Mouse (Mus musculus): ENCODE data around the gene Epb41l1. TPM values are rescaled to one million over a fixed set of nuclear protein-coding genes. Genes with fewer than 3 reads are reported as not detected.
"Not testable (repeated sequence)": the region's sequence is repeated elsewhere in the genome, so short reads cannot be mapped to it uniquely, and the experiment has no call there.

Epb41l1 gene
- polyA plus RNA-seq, 1 experiment = 4.9 TPM

DNA sequence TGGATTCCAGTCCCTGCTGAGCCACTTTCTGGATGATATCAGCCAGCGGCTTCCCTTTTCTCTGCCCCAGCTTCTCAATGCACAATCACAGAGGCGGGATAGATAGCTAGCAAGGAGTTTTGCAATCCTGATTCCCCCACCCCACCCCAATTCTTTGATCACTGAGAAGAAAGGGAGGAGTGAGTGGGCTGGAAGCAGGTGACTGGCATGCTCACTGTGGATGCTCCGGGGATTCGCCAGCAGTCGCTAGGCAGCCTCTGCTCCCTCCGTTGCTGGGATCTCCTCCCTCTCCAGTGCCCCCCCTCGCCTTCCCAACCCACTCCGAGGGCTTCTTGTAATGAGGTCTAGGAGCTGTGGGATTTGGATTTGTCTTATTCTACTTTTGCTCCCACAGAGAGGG lies 12.5 kb upstream of the Epb41l1 start:
- no peaks in the 10 kb centered on the region for H3K36me3 ChIP-seq (ENCODE audit: control insufficient read depth, insufficient read depth, low read length)
- H3K27ac ChIP-seq (ENCODE audit: control insufficient read depth, insufficient read depth, low read length) = no peak overlapping the region
- DNase-seq = no peak
- no peaks in the 10 kb centered on the region for H3K4me1 ChIP-seq (replicated peaks; ENCODE audit: control insufficient read depth, insufficient read depth, low read length)
- WGBS = 88% methylated on average over 8 of the region's 8 CpGs
- no peak overlapping the region for H3K4me3 ChIP-seq (ENCODE audit: control insufficient read depth, insufficient read depth, low read length)
- H3K27me3 ChIP-seq (ENCODE audit: control insufficient read depth, insufficient read depth, low read length) = no peaks in the 10 kb centered on the region
- TF ChIP-seq POLR2A (IDR thresholded peaks at IDR 0.05; ENCODE audit: control insufficient read depth, extremely low read depth, insufficient read depth, low read length, poor library complexity) (no peak), CTCF (IDR thresholded peaks at IDR 0.05; ENCODE audit: borderline replicate concordance, control insufficient read depth, extremely low read depth, insufficient read depth, low read length, poor library complexity) (no peak)

GRCm38 (mm10) chr2:156411348-156411747 lies 9.4 kb upstream of the Epb41l1 start:
- H3K27me3 ChIP-seq (ENCODE audit: control insufficient read depth, insufficient read depth, low read length); H3K36me3 ChIP-seq (ENCODE audit: control insufficient read depth, insufficient read depth, low read length); H3K4me1 ChIP-seq (replicated peaks; ENCODE audit: control insufficient read depth, insufficient read depth, low read length); H3K27ac ChIP-seq (ENCODE audit: control insufficient read depth, insufficient read depth, low read length); H3K4me3 ChIP-seq (ENCODE audit: control insufficient read depth, insufficient read depth, low read length); DNase-seq: not testable (repeated sequence)
- WGBS = 56% methylated on average over 7 of the region's 7 CpGs

GRCm38 (mm10) chr2:156414996-156415395 lies 5.7 kb upstream of the Epb41l1 start:
- Histone ChIP-seq H3K36me3 (ENCODE audit: control insufficient read depth, insufficient read depth, low read length) (no peaks in the 10 kb centered on the region), H3K4me3 (ENCODE audit: control insufficient read depth, insufficient read depth, low read length) (no peak overlapping the region), H3K27me3 (ENCODE audit: control insufficient read depth, insufficient read depth, low read length) (no peaks in the 10 kb centered on the region), H3K4me1 (replicated peaks; ENCODE audit: control insufficient read depth, insufficient read depth, low read length) (no peaks in the 10 kb centered on the region), H3K27ac (ENCODE audit: control insufficient read depth, insufficient read depth, low read length) (no peak overlapping the region)
- no peak for DNase-seq
- WGBS = 85% methylated on average over 2 of the region's 2 CpGs
- no peak for TF ChIP-seq CTCF (IDR thresholded peaks at IDR 0.05; ENCODE audit: borderline replicate concordance, control insufficient read depth, extremely low read depth, insufficient read depth, low read length, poor library complexity)
- TF ChIP-seq POLR2A (IDR thresholded peaks at IDR 0.05; ENCODE audit: control insufficient read depth, extremely low read depth, insufficient read depth, low read length, poor library complexity) = no peak

DNA sequence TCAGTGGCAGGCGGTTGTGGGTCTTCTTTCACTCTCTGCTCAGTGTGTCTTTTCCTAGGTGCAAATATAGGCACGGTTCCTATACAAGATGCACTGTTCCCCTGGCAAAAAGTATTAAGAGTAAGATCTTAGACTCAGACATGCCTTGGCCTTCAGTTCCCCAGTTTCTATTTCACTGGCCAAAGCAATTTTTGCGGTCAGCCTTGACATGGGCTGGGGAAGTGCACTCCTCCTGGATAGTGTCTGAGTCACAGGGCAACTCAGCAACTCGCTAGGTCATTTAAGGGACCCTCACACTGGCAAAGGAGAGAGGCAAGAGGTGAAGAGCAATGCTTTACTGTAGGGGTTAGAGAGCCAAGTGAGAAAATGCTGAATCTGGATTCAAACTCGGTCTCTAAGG lies 5.0 kb upstream of the Epb41l1 start:
- Histone ChIP-seq H3K4me1 (replicated peaks; ENCODE audit: control insufficient read depth, insufficient read depth, low read length) (peaks cover 4% of the 10 kb centered on the region; the same call in 1 of the 2 replicates), H3K36me3 (ENCODE audit: control insufficient read depth, insufficient read depth, low read length) (no peaks in the 10 kb centered on the region), H3K27ac (ENCODE audit: control insufficient read depth, insufficient read depth, low read length) (no peak overlapping the region), H3K4me3 (ENCODE audit: control insufficient read depth, insufficient read depth, low read length) (no peak overlapping the region), H3K27me3 (ENCODE audit: control insufficient read depth, insufficient read depth, low read length) (peaks cover 5% of the 10 kb centered on the region)
- TF ChIP-seq POLR2A (IDR thresholded peaks at IDR 0.05; ENCODE audit: control insufficient read depth, extremely low read depth, insufficient read depth, low read length, poor library complexity) = no peak
- TF ChIP-seq CTCF (IDR thresholded peaks at IDR 0.05; ENCODE audit: borderline replicate concordance, control insufficient read depth, extremely low read depth, insufficient read depth, low read length, poor library complexity) = no peak
- 87% methylated on average over 5 of the region's 5 CpGs for WGBS
- no peak for DNase-seq

- Histone ChIP-seq H3K4me1 (replicated peaks; ENCODE audit: control insufficient read depth, insufficient read depth, low read length) (peaks cover 14% of the 10 kb centered on the region), H3K27me3 (ENCODE audit: control insufficient read depth, insufficient read depth, low read length) (peaks cover 11% of the 10 kb centered on the region), H3K27ac (ENCODE audit: control insufficient read depth, insufficient read depth, low read length) (no peak overlapping the region), H3K36me3 (ENCODE audit: control insufficient read depth, insufficient read depth, low read length) (no peaks in the 10 kb centered on the region), H3K4me3 (ENCODE audit: control insufficient read depth, insufficient read depth, low read length) (no peak overlapping the region)
- 4% methylated on average over 1 of the region's 1 CpGs for WGBS
- TF ChIP-seq POLR2A (IDR thresholded peaks at IDR 0.05; ENCODE audit: control insufficient read depth, extremely low read depth, insufficient read depth, low read length, poor library complexity) = no peak
- no peak for TF ChIP-seq CTCF (IDR thresholded peaks at IDR 0.05; ENCODE audit: borderline replicate concordance, control insufficient read depth, extremely low read depth, insufficient read depth, low read length, poor library complexity)
- no peak for DNase-seq
These were observed 3.5 kb upstream of the Epb41l1 start for GRCm38 (mm10) chr2:156417194-156417593.

DNA sequence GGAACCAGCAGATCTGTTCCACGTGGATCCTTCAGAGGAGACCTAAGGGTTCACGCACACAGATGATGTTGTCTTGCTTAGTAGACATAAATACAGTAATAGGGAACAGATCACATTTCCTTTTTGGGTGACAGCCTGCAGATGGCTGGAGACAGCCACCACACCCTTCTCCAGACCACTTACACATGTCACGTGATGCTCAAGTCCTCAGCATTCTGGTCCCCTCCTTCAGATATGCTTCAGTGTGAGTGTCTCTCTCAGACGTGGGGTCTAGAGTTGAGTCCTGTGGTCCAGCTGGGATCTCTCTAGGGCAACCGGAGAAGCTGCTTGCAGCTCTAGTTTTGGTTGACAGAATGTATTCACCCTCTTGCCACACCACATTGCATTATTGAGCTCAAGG lies 2.2 kb upstream of the Epb41l1 start:
- DNase-seq = no peak
- Histone ChIP-seq H3K36me3 (ENCODE audit: control insufficient read depth, insufficient read depth, low read length) (no peaks in the 10 kb centered on the region), H3K27me3 (ENCODE audit: control insufficient read depth, insufficient read depth, low read length) (peaks cover 11% of the 10 kb centered on the region), H3K4me1 (replicated peaks; ENCODE audit: control insufficient read depth, insufficient read depth, low read length) (peaks cover 14% of the 10 kb centered on the region), H3K27ac (ENCODE audit: control insufficient read depth, insufficient read depth, low read length) (no peak overlapping the region), H3K4me3 (ENCODE audit: control insufficient read depth, insufficient read depth, low read length) (no peak overlapping the region)
- 88% methylated on average over 5 of the region's 5 CpGs for WGBS
- TF ChIP-seq CTCF (IDR thresholded peaks at IDR 0.05; ENCODE audit: borderline replicate concordance, control insufficient read depth, extremely low read depth, insufficient read depth, low read length, poor library complexity) (no peak), POLR2A (IDR thresholded peaks at IDR 0.05; ENCODE audit: control insufficient read depth, extremely low read depth, insufficient read depth, low read length, poor library complexity) (no peak)

- WGBS = 59% methylated on average over 14 of the region's 14 CpGs
- Histone ChIP-seq H3K36me3 (ENCODE audit: control insufficient read depth, insufficient read depth, low read length) (no peaks in the 10 kb centered on the region), H3K4me1 (replicated peaks; ENCODE audit: control insufficient read depth, insufficient read depth, low read length) (peaks cover 14% of the 10 kb centered on the region), H3K27me3 (ENCODE audit: control insufficient read depth, insufficient read depth, low read length) (peaks cover 11% of the 10 kb centered on the region), H3K4me3 (ENCODE audit: control insufficient read depth, insufficient read depth, low read length) (peak overlapping the region; percentile 52), H3K27ac (ENCODE audit: control insufficient read depth, insufficient read depth, low read length) (no peak overlapping the region)
- TF ChIP-seq POLR2A (IDR thresholded peaks at IDR 0.05; ENCODE audit: control insufficient read depth, extremely low read depth, insufficient read depth, low read length, poor library complexity) = no peak
- no peak for TF ChIP-seq CTCF (IDR thresholded peaks at IDR 0.05; ENCODE audit: borderline replicate concordance, control insufficient read depth, extremely low read depth, insufficient read depth, low read length, poor library complexity)
- no peak for DNase-seq
These were observed 399 bp upstream of the Epb41l1 start for GRCm38 (mm10) chr2:156420327-156420693.
